Mouse (Mus musculus) megakaryocyte-erythroid progenitor cell, adult 5-6 weeks (primary cell): ENCODE data around the gene Akap2. TPM values are rescaled to one million over a fixed set of nuclear protein-coding genes. Genes with fewer than 3 reads are reported as not detected.

Source experiments
- ATAC-seq: replicated peaks from 2 replicates; pipeline ENCODE4 v1.8.0; 2016; ENCODE audit warnings: mild to moderate bottlenecking, inconsistent platforms; ENCODE audit not compliant: severe bottlenecking, poor library complexity, low FRiP score, low TSS enrichment
- total RNA-seq, 2 experiments: library from RNA; stranded (forward) in 1 of 2; stranded (reverse) in 1 of 2; fragments of 200-1000, 215-1000 nt in 1 of 2; fragments of >200 nt in 1 of 2; fragmentation: Nextera tagmentation in 1 of 2; gene quantifications; 2 replicates each; pipeline ENCODE4 v1.2.3; 2014 to 2017

Akap2 gene
- total RNA-seq, 2 experiments from 2014 or later, result 0.42 TPM; not detected in 1

DNA sequence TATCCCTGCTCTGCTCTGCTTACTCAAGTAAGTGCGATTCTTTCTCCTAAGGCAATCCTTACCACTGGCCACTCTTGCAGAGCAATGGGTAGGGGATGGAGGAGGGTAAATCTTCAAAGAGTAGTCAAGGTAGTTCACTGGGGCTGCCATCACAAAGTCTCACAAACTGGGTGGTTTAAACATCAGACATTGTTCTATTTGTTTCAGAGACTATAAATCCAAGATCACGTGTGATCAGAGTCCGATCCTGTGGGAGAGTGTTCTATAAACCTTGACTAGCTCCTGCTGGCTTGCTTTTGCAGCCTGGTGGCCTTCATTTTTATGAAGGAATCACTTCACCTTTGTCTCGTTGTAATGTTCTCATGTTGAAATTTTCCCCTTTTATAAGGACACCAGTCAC, 199.3 kb downstream of the Akap2 start:
- ATAC-seq, result no peak

DNA sequence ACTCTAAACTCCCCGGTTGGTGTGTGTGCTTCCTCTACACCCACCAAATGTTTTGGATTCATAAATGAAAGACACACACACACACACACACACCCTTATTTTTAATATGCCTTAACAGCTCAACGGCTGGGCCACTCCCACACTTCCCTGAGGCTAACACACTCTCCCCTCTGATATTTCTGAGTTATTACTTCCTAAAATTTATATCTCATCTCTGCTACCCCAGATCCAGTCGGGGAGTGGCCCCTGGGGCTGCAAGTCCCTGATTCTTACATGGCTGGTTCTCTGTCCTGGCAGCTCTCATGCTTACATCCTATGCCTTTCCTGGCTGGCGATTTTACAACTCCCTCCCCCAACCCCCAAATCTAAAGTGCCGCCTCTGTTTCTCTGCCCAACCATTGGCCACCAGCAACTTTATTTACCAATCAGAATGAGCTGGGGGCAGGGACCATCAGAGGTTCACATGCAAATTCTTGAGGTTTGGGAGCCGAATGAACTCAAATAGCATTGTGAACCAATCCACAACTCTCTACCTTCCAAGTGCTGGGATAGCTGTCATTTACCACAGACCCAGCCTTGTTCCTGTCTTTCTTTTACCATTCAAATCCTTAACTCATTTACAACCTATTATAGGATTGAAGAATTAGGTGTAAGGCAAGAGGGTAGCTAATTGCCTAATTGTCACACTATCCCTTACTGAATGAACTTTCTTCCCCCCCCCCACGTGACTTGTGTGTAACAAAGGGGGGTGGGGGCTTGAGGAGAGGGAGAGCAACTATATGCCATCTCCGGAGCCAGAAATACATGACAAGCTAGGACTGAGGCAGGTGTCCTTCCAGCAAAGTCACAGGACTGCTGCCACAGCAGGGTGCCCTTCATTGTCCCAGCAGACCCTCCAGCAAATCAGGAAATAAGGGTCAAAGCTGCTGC, 202.3 kb downstream of the Akap2 start:
- peak; percentile 69 for ATAC-seq

DNA sequence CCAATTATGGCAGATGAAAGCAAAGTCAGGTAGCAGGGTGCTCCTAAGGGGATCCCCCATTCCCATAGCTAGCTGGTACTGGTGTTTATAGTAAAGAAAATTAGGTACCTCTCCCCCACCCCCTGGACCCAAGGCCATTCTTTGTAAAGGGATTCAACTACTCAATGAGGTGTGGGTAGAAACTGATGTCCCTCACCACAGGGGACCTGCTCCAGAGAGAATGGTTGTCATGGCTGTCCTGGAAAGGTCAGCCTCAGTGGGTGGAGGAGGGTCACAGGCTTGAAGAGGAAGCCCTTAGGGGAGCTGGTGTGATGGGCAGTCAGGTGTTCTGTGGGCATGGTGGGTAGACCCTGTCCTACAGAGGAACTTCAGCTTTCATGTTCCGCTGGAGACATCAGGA, 203.1 kb downstream of the Akap2 start:
- no peak for ATAC-seq

DNA sequence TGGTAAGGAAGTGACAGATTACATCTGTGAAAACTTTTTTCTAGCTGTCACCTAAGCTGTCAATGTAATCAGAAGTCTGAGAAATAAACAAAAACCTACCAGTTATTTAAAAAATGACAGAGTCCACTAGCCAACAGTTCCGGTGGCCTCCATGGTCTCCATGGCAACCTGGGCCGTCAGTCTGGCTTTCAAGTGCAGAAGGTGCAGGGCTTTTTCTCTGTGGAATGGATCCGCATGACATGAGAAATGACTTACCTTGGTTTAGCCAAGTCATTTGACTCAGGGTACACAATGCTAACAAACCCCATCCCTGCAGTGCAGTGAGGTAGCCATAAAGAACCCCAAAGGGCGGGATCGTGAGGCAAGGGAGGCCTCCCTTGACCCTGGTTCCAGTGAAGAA, 204.7 kb downstream of the Akap2 start:
- no peak for ATAC-seq

DNA sequence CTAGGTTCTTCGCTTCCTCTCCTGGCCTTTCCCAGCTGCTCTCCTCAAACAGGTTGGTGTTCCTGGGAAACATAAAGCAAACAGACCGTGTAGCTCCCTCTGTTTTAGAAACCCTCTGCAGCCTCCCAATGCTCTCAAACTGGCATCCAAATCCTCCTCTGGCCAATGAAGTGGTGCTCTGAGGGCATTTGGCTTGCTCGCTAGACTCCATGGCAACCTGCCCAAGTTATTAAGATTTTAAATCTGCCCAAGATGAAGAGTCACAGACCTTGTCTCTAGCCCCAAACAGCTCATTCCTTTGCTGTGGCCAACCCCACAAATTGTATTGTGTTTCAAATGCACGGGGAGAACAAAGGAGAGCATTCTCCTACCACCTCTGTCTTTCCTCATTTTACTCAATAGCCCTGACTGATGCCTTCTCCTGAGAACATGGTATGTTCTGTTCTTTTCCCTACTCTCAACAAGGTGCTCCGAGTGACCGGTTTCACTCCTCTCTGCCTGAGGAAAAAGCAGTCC, 207.2 kb downstream of the Akap2 start:
- ATAC-seq, result no peak

DNA sequence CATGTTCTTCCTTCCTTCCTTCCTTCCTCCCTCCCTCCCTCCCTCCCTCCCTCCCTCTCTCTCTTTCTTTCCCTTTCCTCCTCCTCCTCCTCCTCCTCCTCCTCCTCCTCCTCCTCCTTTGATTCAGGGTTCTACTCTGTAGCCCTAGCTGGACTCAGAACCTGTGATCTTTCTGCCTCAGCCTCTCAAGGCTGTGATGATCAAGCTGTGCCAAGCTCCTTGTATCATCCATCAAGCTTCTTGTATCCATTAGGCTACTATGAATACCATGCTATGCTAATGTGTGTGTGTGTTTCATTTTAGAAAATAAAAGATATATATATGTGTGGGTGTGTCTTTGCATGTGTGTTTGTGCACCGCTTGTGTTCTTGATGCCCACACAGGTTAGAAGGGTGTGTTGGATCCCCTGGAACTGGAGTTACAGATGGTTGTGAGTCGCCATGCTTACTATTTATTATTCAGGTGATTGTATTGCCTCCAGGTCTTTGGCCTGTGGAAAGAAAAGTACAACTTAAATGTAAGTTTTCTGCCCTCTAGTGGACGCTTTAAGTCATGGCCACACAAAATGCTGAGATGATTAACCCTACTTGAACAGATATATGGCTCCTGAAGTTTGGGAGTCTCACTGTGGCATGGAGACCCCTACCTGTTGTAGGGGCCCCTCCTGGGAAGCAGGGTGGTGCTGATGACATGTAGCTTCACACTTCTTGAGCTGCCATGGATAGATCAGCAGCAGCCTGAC, 210.2 kb downstream of the Akap2 start:
- ATAC-seq, result peak; percentile 71

DNA sequence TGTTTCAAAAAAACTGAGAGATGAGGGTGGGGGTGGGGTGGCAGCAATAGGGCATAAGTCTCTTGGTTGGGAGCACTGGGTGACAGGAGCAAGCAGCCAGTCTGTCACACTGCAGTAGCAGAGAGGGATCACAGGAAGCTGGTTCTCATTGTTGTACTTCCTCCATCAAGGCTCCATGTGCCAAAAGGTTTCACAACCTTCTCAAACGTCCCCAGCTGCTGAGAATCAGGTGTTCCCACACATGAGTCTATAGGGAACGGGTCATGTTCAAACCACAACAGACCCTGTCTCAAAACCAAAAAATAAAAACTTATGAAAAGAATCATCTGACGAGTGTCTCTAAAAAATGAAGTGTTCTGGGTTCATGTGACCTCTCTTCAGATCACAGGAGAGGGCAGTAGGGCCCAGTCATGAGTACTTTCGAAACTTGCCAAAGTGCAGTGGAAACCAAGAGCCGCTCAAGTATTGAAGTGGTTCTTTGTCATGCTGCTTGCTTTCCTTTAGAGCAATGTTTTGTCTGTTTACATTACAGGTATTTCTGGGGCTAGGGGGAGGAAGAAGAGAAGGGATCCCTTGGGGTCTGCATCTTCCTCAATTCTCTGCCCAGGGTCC, 213.2 kb downstream of the Akap2 start:
- ATAC-seq, result no peak

DNA sequence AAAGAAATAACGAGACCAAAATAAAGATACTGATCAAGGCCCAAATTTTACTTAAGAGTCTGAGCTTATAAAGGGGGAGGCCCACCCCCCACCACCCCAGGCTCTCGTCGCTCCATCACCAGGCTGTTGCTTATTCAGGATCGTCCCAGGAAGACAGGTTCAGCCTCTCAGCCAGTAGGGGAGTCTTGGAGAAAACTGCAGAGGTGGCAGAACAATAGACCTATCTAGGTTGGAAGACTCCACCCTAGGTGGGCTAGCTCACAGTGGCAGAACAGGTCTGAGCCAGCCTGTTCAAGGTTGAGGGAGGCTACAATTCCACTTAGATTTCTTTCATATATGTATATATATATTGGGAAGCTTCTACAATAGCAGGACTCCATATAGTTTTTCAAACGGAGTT, 216.7 kb downstream of the Akap2 start:
- no peak for ATAC-seq

DNA sequence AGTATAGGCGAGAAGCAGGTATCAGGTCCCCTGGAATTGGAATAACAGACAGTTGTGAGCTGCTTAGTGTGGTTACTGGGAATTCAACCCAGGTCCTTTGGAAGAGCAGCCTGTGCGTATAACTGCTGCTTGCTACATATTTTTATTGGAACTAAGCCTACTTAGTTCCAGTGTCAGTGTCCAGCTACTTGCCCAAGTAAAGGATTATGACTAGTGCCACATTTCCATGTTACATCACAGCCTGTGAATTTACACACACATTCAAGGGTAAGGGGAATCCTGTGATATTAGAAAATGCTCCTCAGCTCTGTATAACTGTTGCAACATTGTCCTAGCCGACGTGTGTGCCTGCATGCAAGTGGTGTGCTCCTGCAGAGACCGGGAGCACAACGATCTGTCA, 219.8 kb downstream of the Akap2 start:
- ATAC-seq, result no peak

DNA sequence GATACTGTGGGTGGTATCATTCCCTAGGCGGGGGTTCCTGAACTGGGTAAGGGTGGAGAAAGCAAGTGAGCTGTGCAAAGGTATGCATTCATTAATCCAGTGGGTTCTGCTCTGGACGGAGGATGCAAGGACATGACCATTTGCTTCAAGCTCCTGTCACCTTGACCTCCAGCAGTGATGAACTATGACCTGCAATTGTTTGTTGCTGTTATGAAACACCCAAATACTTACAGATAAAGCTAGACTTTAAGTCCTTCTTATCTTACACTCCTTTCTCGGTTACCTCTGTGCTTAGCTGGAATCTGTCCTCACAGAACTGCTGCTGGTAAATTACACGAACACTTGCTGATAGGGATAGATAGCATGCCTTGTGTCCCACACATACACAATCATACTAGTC, 223.2 kb downstream of the Akap2 start:
- no peak for ATAC-seq

DNA sequence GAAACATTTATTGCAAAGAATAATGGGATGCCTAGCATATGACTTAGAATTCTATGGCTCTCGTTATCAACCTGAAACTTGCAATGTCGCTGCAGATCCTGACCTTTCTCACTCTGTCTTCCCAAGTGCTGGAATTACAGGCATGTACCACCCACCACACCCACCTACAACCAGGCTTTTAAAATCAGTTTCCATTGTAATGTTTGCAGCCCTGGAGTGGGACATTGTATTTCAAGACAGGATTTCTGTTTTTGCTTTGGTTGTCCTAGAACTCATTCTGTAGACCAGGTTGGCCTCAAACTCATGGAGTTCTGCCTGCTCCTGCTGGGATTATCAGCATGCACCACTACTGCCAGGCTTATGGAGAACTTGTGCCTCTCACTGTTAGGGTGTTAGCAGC, 225.4 kb downstream of the Akap2 start:
- ATAC-seq, result no peak

Other genes starting within 250 kb of the Akap2 start
- not detected in 2 replicates for gene Pakap, start 149.5 kb upstream of the Akap2 start, total RNA-seq (2014; fragmentation: Nextera tagmentation)
- not detected in 2 replicates for gene Pakap, start 149.5 kb upstream of the Akap2 start, total RNA-seq (2017)
- gene D630039A03Rik, start 198.6 kb downstream of the Akap2 start, total RNA-seq (2014; fragmentation: Nextera tagmentation), result 1.1 TPM in 1 of 2 replicates, not detected in the other
- not detected in 2 replicates for gene D630039A03Rik, start 198.6 kb downstream of the Akap2 start, total RNA-seq (2017)
- gene Txn1, start 238.8 kb downstream of the Akap2 start, total RNA-seq (2014; fragmentation: Nextera tagmentation), result 312 and 352 TPM in 2 replicates
- gene Txn1, start 238.8 kb downstream of the Akap2 start, total RNA-seq (2017), result 194 and 197 TPM in 2 replicates